Mouse (Mus musculus): ENCODE results near the gene Lsg1.

The Lsg1 gene

DNA sequence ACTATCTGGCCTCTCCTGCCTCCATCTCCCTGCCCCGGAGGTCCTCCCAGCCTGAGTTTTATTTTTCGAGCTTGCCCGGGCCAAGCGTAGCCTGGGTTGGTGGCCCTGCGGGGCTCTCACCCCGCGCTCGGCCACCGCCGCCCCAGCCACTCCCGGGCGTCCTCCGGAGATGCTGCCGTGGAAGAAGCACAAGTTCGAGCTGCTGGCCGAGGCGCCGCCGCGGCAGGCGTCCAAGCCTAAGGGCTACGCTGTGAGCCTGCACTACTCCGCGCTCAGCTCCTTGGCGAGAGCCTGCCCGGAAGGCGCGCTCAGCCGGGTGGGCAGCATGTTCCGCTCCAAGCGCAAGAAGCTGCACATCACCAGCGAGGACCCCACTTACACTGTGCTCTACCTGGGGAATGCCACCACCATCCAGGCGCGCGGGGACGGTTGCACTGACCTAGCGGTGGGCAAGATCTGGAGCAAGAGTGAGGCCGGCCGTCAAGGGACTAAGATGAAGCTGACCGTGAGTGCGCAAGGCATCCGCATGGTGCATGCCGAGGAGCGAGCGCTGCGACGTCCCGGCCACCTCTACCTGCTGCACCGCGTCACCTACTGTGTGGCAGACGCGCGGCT, 13.1 kb upstream of the Lsg1 start:
- peak; percentile 69 for DNase-seq (ENCODE audit: low spot score)

- peak; percentile 81 for DNase-seq (ENCODE audit: low spot score)
Observed at GRCm38 (mm10) chr16:30599491-30600268, 12.3 kb upstream of the Lsg1 start, which contains the start of gene Fam43a. Fam43a (plus strand) TSS chr16:30599723.

- peak; percentile 92 for DNase-seq (ENCODE audit: low spot score)
Observed at GRCm38 (mm10) chr16:30596959-30597681, 9.7 kb upstream of the Lsg1 start.

DNA sequence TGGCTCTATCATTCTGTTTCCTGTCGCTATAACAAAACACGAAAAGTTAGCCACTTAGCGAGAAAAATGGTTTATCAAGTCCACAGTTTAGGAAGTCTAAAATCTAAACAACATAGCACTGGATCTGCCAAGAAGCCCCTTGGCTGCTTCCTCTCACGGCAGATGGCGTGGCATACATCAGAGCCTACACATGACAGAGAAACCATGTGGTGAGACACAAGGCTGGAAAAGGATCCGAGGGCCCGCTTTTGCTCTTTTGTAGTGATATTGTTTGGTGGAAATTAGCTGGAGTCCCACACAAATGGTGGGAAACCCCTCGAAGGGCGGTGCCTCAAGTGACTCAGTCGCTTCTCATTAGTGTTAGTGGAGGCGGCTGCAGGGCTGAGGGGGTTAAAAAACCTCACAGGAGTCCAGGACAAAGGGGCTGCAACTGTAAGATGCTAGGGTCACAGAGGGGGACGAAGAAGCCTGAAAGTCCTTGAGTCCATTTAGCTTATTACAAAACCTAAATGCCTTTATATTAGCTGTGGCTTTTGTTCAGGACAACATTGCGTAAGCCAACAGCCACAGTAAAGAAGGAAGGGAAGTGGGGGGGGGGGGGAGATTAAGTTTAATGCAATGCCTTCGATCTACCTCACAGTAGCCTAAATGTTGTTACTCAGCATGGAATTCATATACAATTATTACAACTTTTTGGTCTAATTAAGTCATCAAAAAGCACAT, 8.6 kb upstream of the Lsg1 start:
- no peak for DNase-seq (ENCODE audit: low spot score)

DNA sequence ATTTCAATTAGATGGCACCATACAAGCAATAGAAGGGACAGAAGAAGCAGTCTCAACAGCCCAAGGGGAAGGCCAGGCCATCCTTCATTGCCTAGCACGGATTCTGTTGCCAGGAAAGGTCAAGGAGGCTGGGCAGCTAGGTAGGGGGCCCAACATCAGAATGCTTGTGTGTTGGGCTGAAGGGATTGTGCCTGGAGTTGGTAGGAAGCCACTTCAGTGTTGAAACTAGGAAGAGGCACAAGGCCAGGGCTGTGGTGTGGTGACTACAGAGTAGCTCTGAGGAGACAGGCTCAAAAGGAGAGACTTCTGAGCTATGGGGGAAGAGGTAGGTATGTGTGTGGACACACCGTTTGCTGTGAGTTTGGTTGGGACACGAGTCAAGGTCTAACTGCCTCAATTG, 8.0 kb upstream of the Lsg1 start:
- no peak for DNase-seq (ENCODE audit: low spot score)

GRCm38 (mm10) chr16:30591990-30592389, 4.6 kb upstream of the Lsg1 start:
- DNase-seq (ENCODE audit: low spot score) = no peak

GRCm38 (mm10) chr16:30590264-30591209, 3.1 kb upstream of the Lsg1 start:
- DNase-seq (ENCODE audit: low spot score) = no peak

GRCm38 (mm10) chr16:30586935-30587493, 378 bp downstream of the Lsg1 start:
- no peak for DNase-seq (ENCODE audit: low spot score)

DNA sequence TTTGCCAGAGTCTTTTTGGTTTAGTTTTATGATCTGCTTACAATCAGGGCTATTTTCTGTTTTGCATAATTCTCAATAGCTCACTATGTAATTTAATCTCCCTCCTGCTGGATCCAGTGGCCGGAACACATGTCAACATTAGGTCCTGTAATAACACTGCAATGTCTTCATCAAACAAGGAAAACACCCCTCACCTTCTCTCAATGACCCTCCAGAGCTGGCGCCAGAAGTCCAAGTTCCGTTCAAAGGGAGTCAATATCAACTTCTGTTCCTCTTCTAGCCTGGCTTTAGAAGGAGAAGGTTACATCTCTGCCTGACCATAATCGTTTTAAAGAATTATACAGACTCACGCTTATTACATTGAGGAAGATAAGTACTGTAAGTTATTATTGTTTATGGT, 6.6 kb downstream of the Lsg1 start:
- no peak for DNase-seq (ENCODE audit: low spot score)

GRCm38 (mm10) chr16:30576392-30576791, 11.0 kb downstream of the Lsg1 start:
- DNase-seq (ENCODE audit: low spot score) = no peak

- DNase-seq (ENCODE audit: low spot score) = no peak
Observed at GRCm38 (mm10) chr16:30575815-30576214, 11.6 kb downstream of the Lsg1 start.

- no peak for DNase-seq (ENCODE audit: low spot score)
Observed at GRCm38 (mm10) chr16:30572239-30572638, 15.2 kb downstream of the Lsg1 start.

GRCm38 (mm10) chr16:30571378-30571777, 16.0 kb downstream of the Lsg1 start:
- no peak for DNase-seq (ENCODE audit: low spot score)

DNA sequence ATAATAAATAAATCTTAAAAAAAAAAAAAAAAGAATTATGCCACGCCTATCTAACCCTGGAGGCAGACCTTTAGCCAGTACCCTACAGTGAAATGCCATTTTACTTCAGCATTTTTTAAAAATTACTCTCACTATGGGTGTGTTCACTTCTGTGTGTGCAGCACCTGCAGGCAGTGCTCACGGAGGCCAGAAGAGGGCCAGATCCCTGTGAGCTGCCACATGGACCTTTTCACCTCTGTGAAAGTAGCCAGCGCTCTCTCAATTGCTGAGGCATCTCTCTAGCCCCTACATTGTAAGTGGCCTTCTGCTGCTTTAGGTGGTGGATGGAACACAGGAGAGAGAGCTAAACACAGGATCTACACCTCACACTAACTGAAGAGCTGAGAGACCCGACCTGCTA, 17.2 kb downstream of the Lsg1 start:
- no peak for DNase-seq (ENCODE audit: low spot score)

DNA sequence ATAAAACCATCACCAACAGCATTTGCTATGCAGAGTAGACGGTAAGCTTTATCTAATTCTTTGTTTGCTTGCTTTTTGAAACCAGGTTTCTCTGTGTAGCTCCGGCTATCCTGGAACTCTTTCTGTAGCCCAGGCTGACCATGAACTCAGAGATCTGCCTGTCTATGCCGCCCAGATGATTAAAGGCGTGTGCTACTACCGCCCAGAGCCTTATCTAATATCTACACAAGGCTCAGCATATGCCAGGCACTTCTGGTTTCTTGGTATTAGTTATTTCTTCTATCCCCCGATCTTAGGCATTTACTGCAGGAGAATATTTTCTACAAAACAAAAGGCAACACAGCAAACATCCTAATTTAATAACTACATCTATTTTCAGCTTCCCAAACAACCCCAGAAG, 21.8 kb downstream of the Lsg1 start:
- no peak for DNase-seq (ENCODE audit: low spot score)

DNA sequence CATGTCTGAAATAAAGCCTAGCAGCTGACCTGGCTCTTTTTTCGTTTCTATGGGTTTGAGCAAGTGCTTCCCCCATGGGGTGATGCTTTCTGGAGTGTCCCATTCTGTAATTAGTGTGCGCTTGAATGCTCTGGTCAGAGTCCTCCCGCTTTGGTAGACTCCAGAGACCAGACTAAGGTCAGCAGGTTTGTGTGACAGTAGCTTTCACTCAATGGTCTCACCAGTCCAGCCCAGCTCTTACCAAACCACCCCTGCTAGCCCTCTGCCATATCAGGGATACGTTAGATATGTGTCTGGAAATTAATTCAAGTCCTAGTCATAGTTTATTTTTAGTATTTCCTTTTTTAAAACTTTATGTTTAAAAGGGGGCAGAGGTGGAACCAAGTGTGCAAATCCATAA, 26.8 kb downstream of the Lsg1 start:
- no peak for DNase-seq (ENCODE audit: low spot score)

GRCm38 (mm10) chr16:30559312-30559992, 27.9 kb downstream of the Lsg1 start:
- no peak for DNase-seq (ENCODE audit: low spot score)

DNA sequence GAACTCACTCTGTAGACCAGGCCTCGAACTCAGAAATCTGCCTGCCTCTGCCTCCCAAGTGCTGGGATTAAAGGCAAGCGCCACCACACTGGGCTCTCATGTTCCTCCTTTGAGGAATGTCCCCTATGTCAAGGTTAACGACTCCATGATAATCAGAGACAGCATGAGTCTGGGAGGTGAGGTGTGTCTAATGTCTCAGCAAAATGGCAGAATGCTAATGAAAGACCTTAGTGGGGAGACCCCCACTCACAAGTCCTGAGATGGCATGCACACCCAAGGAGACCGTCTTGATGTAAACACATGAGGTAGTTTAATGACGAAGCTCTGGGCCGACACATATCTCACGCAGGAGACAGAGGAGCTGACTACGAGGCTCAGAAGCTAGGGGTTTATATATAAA, 33.3 kb downstream of the Lsg1 start:
- DNase-seq (ENCODE audit: low spot score) = no peak

GRCm38 (mm10) chr16:30552621-30553338, 34.6 kb downstream of the Lsg1 start:
- DNase-seq (ENCODE audit: low spot score) = peak; percentile 80

DNA sequence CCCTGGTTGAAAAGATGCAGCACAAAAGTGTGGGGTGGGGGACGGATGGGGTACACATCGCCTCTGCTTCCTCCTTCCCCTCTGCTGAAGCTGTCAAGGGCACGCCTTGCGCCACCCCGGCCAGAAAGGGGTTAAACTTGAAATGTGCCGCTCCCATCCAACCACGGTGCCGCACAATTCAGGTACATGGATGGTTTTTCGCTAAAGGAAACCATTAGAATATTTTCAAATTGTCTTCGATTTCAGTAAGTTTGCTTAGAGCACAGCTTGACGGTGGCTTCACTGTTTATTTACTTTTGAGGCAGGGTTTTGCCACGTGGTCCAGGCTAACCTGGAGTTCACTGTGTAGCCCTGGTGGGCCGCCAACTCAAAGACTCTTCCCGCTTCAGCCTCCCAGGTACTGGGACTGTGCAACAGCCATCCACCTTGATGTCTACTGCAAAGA, 36.6 kb downstream of the Lsg1 start, which contains the start of gene Tmem44:
TSS of gene Tmem44 (minus strand) at position 95 of the 445 bp plus-strand sequence.
- no peak for DNase-seq (ENCODE audit: low spot score)

Measured in testis, postnatal 10 days (tissue).